Mouse (Mus musculus): ENCODE results near the gene Map3k6.

DNA sequence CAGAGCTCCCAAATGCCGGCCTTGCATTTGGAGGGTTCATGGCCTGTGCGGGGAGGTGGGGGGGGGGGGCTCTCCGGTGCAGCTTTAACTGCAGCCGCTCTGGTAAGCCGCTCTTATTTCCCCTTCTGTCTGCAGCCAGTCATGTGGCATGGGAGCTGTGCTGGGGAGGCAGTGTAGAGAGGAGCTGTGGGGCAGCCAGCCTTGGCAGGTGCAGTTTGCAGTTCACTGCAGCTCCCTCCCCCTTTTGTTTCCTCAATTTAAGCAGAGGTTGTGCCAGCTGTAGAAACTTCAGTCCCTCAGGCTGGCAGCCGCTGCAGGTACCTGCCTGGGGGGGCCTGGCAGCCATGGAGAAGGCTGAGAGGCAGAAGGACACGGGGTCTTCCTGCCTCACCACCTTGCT is 43.8 kb upstream of the Map3k6 start:
- TF ChIP-seq CTCF (IDR thresholded peaks at IDR 0.05; ENCODE audit: low read depth) (no peak), EP300 (IDR thresholded peaks at IDR 0.05; ENCODE audit: low read depth) (no peak)
